Mouse (Mus musculus): Measurements from ENCODE around the gene Lmo7. TPM values are rescaled to one million over a fixed set of nuclear protein-coding genes. Genes with fewer than 3 reads are reported as not detected.

The Lmo7 gene
- polyA plus RNA-seq, 1 experiment = 1.7 TPM

GRCm38 (mm10) chr14:101778426-101778825 lies 48.7 kb downstream of the Lmo7 start:
- Histone ChIP-seq H3K36me3 (ENCODE audit: control insufficient read depth, insufficient read depth, low read length) (no peaks in the 10 kb centered on the region), H3K27me3 (ENCODE audit: control insufficient read depth, insufficient read depth, low read length) (no peaks in the 10 kb centered on the region), H3K27ac (ENCODE audit: control insufficient read depth, insufficient read depth, low read depth, low read length) (no peak overlapping the region), H3K4me1 (ENCODE audit: control insufficient read depth, insufficient read depth, low read length) (no peaks in the 10 kb centered on the region), H3K4me3 (ENCODE audit: control insufficient read depth, low read depth, low read length) (no peak overlapping the region)
- no peak for TF ChIP-seq CTCF (IDR thresholded peaks at IDR 0.05; ENCODE audit: control insufficient read depth, insufficient read depth, insufficient replicate concordance, low read depth, low read length)
- no peak for TF ChIP-seq POLR2A (IDR thresholded peaks at IDR 0.05; ENCODE audit: control insufficient read depth, low read depth, low read length)

- no peaks in the 10 kb centered on the region for H3K4me1 ChIP-seq (ENCODE audit: control insufficient read depth, insufficient read depth, low read length)
- no peak overlapping the region for H3K4me3 ChIP-seq (ENCODE audit: control insufficient read depth, low read depth, low read length)
- TF ChIP-seq CTCF (IDR thresholded peaks at IDR 0.05; ENCODE audit: control insufficient read depth, insufficient read depth, insufficient replicate concordance, low read depth, low read length) (no peak), POLR2A (IDR thresholded peaks at IDR 0.05; ENCODE audit: control insufficient read depth, low read depth, low read length) (no peak)
- H3K27ac ChIP-seq (ENCODE audit: control insufficient read depth, insufficient read depth, low read depth, low read length) = no peak overlapping the region
- no peaks in the 10 kb centered on the region for H3K36me3 ChIP-seq (ENCODE audit: control insufficient read depth, insufficient read depth, low read length)
- no peaks in the 10 kb centered on the region for H3K27me3 ChIP-seq (ENCODE audit: control insufficient read depth, insufficient read depth, low read length)
Measured at GRCm38 (mm10) chr14:101780016-101780415, 50.3 kb downstream of the Lmo7 start.

- Histone ChIP-seq H3K4me3 (ENCODE audit: control insufficient read depth, low read depth, low read length) (no peak overlapping the region), H3K36me3 (ENCODE audit: control insufficient read depth, insufficient read depth, low read length) (no peaks in the 10 kb centered on the region), H3K4me1 (ENCODE audit: control insufficient read depth, insufficient read depth, low read length) (no peaks in the 10 kb centered on the region), H3K27ac (ENCODE audit: control insufficient read depth, insufficient read depth, low read depth, low read length) (no peak overlapping the region), H3K27me3 (ENCODE audit: control insufficient read depth, insufficient read depth, low read length) (no peaks in the 10 kb centered on the region)
- TF ChIP-seq POLR2A (IDR thresholded peaks at IDR 0.05; ENCODE audit: control insufficient read depth, low read depth, low read length) (no peak), CTCF (IDR thresholded peaks at IDR 0.05; ENCODE audit: control insufficient read depth, insufficient read depth, insufficient replicate concordance, low read depth, low read length) (no peak)
Measured at GRCm38 (mm10) chr14:101781219-101781618, 51.5 kb downstream of the Lmo7 start.

GRCm38 (mm10) chr14:101781943-101782510 lies 52.3 kb downstream of the Lmo7 start:
- Histone ChIP-seq H3K27ac (ENCODE audit: control insufficient read depth, insufficient read depth, low read depth, low read length) (no peak overlapping the region), H3K4me3 (ENCODE audit: control insufficient read depth, low read depth, low read length) (no peak overlapping the region), H3K4me1 (ENCODE audit: control insufficient read depth, insufficient read depth, low read length) (no peaks in the 10 kb centered on the region), H3K36me3 (ENCODE audit: control insufficient read depth, insufficient read depth, low read length) (no peaks in the 10 kb centered on the region), H3K27me3 (ENCODE audit: control insufficient read depth, insufficient read depth, low read length) (no peaks in the 10 kb centered on the region)
- TF ChIP-seq CTCF (IDR thresholded peaks at IDR 0.05; ENCODE audit: control insufficient read depth, insufficient read depth, insufficient replicate concordance, low read depth, low read length) (peak; percentile 10; the same call in 1 of the 2 replicates), POLR2A (IDR thresholded peaks at IDR 0.05; ENCODE audit: control insufficient read depth, low read depth, low read length) (no peak)

- TF ChIP-seq CTCF (IDR thresholded peaks at IDR 0.05; ENCODE audit: control insufficient read depth, insufficient read depth, insufficient replicate concordance, low read depth, low read length) (no peak), POLR2A (IDR thresholded peaks at IDR 0.05; ENCODE audit: control insufficient read depth, low read depth, low read length) (no peak)
- Histone ChIP-seq H3K27ac (ENCODE audit: control insufficient read depth, insufficient read depth, low read depth, low read length) (no peak overlapping the region), H3K36me3 (ENCODE audit: control insufficient read depth, insufficient read depth, low read length) (no peaks in the 10 kb centered on the region), H3K4me3 (ENCODE audit: control insufficient read depth, low read depth, low read length) (no peak overlapping the region), H3K4me1 (ENCODE audit: control insufficient read depth, insufficient read depth, low read length) (no peaks in the 10 kb centered on the region), H3K27me3 (ENCODE audit: control insufficient read depth, insufficient read depth, low read length) (no peaks in the 10 kb centered on the region)
Measured at GRCm38 (mm10) chr14:101784315-101784945, 54.7 kb downstream of the Lmo7 start.

- no peaks in the 10 kb centered on the region for H3K36me3 ChIP-seq (ENCODE audit: control insufficient read depth, insufficient read depth, low read length)
- no peak overlapping the region for H3K27ac ChIP-seq (ENCODE audit: control insufficient read depth, insufficient read depth, low read depth, low read length)
- H3K4me3 ChIP-seq (ENCODE audit: control insufficient read depth, low read depth, low read length) = no peak overlapping the region
- TF ChIP-seq CTCF (IDR thresholded peaks at IDR 0.05; ENCODE audit: control insufficient read depth, insufficient read depth, insufficient replicate concordance, low read depth, low read length) = no peak
- TF ChIP-seq POLR2A (IDR thresholded peaks at IDR 0.05; ENCODE audit: control insufficient read depth, low read depth, low read length) = no peak
- H3K27me3 ChIP-seq (ENCODE audit: control insufficient read depth, insufficient read depth, low read length) = no peaks in the 10 kb centered on the region
- no peaks in the 10 kb centered on the region for H3K4me1 ChIP-seq (ENCODE audit: control insufficient read depth, insufficient read depth, low read length)
Measured at GRCm38 (mm10) chr14:101787903-101788302, 58.1 kb downstream of the Lmo7 start.

GRCm38 (mm10) chr14:101788475-101788874 lies 58.7 kb downstream of the Lmo7 start:
- Histone ChIP-seq H3K36me3 (ENCODE audit: control insufficient read depth, insufficient read depth, low read length) (no peaks in the 10 kb centered on the region), H3K27me3 (ENCODE audit: control insufficient read depth, insufficient read depth, low read length) (no peaks in the 10 kb centered on the region), H3K4me1 (ENCODE audit: control insufficient read depth, insufficient read depth, low read length) (no peaks in the 10 kb centered on the region), H3K4me3 (ENCODE audit: control insufficient read depth, low read depth, low read length) (no peak overlapping the region), H3K27ac (ENCODE audit: control insufficient read depth, insufficient read depth, low read depth, low read length) (no peak overlapping the region)
- no peak for TF ChIP-seq CTCF (IDR thresholded peaks at IDR 0.05; ENCODE audit: control insufficient read depth, insufficient read depth, insufficient replicate concordance, low read depth, low read length)
- no peak for TF ChIP-seq POLR2A (IDR thresholded peaks at IDR 0.05; ENCODE audit: control insufficient read depth, low read depth, low read length)
